ENCODE assay signal across 18 mouse cellular contexts in genomic region chr9:87727155-87727953, GRCm38 (mm10). TPM values are rescaled to one million over a fixed set of nuclear protein-coding genes. Genes with fewer than 3 reads are reported as not detected.
DNase-seq lines count a peak whose midpoint lies in the region; ATAC-seq lines count a peak whose summit lies in the region.
"Had no signal": no experiment of that assay in that cellular context is flagged by ENCODE, and none has a peak within 500 bp of the region (broad histone marks: within the 10 kb centered on the region; RNA-seq: fewer than 3 reads in every experiment).

No protein-coding gene starts in this region.

- 7% methylated on average over 12 of the region's 12 CpGs for WGBS in hindbrain, embryonic 10.5 days
- WGBS in hindbrain, embryonic 16.5 days = 7% methylated on average over 12 of the region's 12 CpGs
- WGBS in limb, embryonic 12.5 days = 4% methylated on average over 12 of the region's 12 CpGs

- no peaks in the 10 kb centered on the region for H3K36me3 ChIP-seq in hindbrain, embryonic 10.5 days
- H3K36me3 ChIP-seq in hindbrain, embryonic 16.5 days (ENCODE audit: control insufficient read depth, insufficient read depth, low read length) = no peaks in the 10 kb centered on the region
- peaks cover 13% of the 10 kb centered on the region; the same call in 1 of the 2 replicates for H3K36me3 ChIP-seq in limb, embryonic 12.5 days

- H3K4me2 ChIP-seq in hindbrain, embryonic 16.5 days (ENCODE audit: low read length) = no peak overlapping the region
- peak overlapping the region; percentile 73 for H3K4me2 ChIP-seq in limb, embryonic 12.5 days

- H3K9ac ChIP-seq in hindbrain, embryonic 16.5 days (ENCODE audit: low read depth, low read length) = no peak overlapping the region
- H3K9ac ChIP-seq in limb, embryonic 12.5 days (replicated peaks) = peak overlapping the region; percentile 50

- DNase-seq in cerebellum, postnatal 10 days = peak; percentile 9 to 42
- DNase-seq in hindbrain, embryonic 10.5 days (ENCODE audit: low spot score) = peak; percentile 38
- peak; percentile 49 for DNase-seq in embryo, embryonic 9.5 days (ENCODE audit: extremely low spot score)
- DNase-seq in liver = no peak
- no peak for DNase-seq in testis, postnatal 14 days (ENCODE audit: low spot score)
- DNase-seq: cerebellum, adult 11 months; kidney, adult 2 months; kidney, postnatal 36 days; right cerebral cortex, postnatal 4 days had no signal

- H3K9me3 ChIP-seq in hindbrain, embryonic 10.5 days = no peaks in the 10 kb centered on the region
- no peaks in the 10 kb centered on the region for H3K9me3 ChIP-seq in hindbrain, embryonic 16.5 days (ENCODE audit: control insufficient read depth, low read length)
- no peaks in the 10 kb centered on the region for H3K9me3 ChIP-seq in limb, embryonic 12.5 days

- no peak for ATAC-seq in cerebellum, adult (ENCODE audit: insufficient number of reproducible peaks, low FRiP score, low TSS enrichment)
- no peak for ATAC-seq in hindbrain, embryonic 16.5 days
- no peak for ATAC-seq in limb, embryonic 12.5 days (ENCODE audit: insufficient number of reproducible peaks, insufficient read depth, low FRiP score, low TSS enrichment, low read depth)
- ATAC-seq: activated CD4-positive, CD25-positive, alpha-beta regulatory T cell, adult 4 months; lung, postnatal 0 days had no signal

- H3K27ac ChIP-seq in hindbrain, embryonic 10.5 days = no peak overlapping the region
- no peak overlapping the region for H3K27ac ChIP-seq in hindbrain, embryonic 16.5 days (ENCODE audit: low read depth, low read length)
- peak overlapping the region; percentile 45; the same call in 1 of the 2 replicates for H3K27ac ChIP-seq in limb, embryonic 12.5 days

- H3K27me3 ChIP-seq in hindbrain, embryonic 10.5 days (ENCODE audit: insufficient read depth, poor library complexity, severe bottlenecking) = peaks cover 96% of the 10 kb centered on the region
- H3K27me3 ChIP-seq in hindbrain, embryonic 16.5 days (replicated peaks; ENCODE audit: control insufficient read depth, insufficient read depth, low read length) = peaks cover 36% of the 10 kb centered on the region
- peaks cover 22% of the 10 kb centered on the region for H3K27me3 ChIP-seq in limb, embryonic 12.5 days
- H3K27me3 ChIP-seq: CH12.LX had no signal

- H3K4me1 ChIP-seq in hindbrain, embryonic 10.5 days (replicated peaks) = peaks cover 17% of the 10 kb centered on the region
- H3K4me1 ChIP-seq in hindbrain, embryonic 16.5 days (ENCODE audit: control insufficient read depth, insufficient read depth, low read depth, low read length) = peaks cover 14% of the 10 kb centered on the region
- peaks cover 18% of the 10 kb centered on the region for H3K4me1 ChIP-seq in limb, embryonic 12.5 days (replicated peaks)

- H3K4me3 ChIP-seq in hindbrain, embryonic 10.5 days = no peak overlapping the region
- no peak overlapping the region for H3K4me3 ChIP-seq in hindbrain, embryonic 16.5 days (ENCODE audit: low read length)
- peak overlapping the region; percentile 92 for H3K4me3 ChIP-seq in limb, embryonic 12.5 days (replicated peaks)
- H3K4me3 ChIP-seq: megakaryocyte, embryonic 14.5 days; myocyte had no signal

RNA-seq across cellular contexts. Expression of gene Tbx18, which starts 3.7 kb away (rescaled TPM):
- 2.9 and 4.8 TPM in 2 replicates for polyA plus RNA-seq in hindbrain, embryonic 10.5 days (2016; fragmentation: Nextera tagmentation; extraction: Ambion mirVana)
- polyA plus RNA-seq in hindbrain, embryonic 16.5 days (2015; fragmentation: Nextera tagmentation; extraction: Ambion mirVana) = 1.5 and 2.5 TPM in 2 replicates
- polyA plus RNA-seq in limb, embryonic 12.5 days (2016; fragmentation: Nextera tagmentation; extraction: Ambion mirVana) = 28.0 and 35.3 TPM in 2 replicates
- polyA plus RNA-seq: activated CD4-positive, CD25-positive, alpha-beta regulatory T cell, adult 4 months; liver, adult 2 months had no signal

Comparison
In these comparisons a context has a peak if more than half of its experiments do, and no peak if none do; other contexts are left out.
1. DNase-seq: peak in cerebellum, postnatal 10 days (2 of 2), hindbrain, embryonic 10.5 days (single experiment) and embryo, embryonic 9.5 days (single experiment); none in liver (single experiment) and testis, postnatal 14 days (single experiment).